Comparison of ENCODE assay signal across 8 mouse cellular contexts in the genomic region with DNA sequence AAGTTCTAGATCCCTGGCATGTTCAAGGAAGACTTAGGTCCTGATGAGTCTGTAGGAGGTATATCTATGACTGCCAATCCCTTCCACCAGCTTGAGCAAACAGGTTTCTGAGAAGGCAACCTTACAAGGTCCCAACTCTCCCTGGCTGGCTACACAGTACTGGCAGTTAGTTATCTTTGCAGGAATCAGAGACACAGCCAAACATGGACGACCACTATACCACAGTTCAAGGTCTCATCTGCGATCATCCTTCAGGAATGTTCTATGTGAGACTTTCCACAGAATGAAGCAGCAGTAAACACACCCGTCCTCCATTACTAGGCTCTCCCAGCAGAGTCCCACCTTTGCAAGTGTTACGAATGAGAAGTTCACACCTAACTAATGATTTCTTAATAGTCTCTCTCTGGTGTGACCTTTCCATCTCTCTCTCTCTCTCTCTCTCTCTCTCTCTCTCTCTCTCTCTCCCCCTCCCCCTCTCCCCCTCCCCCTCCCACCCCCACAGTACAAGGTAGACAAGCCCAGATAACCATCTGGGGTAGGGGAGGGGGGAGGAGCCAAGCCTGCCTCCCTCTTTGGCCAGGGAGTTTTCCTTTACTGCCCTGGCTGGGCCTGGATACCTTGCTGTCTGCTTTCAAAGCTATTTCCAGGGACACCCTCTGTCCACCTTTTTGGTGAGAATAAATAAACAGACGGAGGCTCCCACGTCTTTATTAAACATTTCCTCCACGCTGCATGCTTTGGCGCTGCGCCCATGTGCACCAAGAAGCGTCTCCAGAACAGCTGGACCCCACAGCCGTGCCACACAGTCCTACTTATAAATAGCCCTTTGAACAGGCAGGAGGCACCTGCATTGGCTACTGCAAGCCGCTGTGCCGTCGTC.
DNase-seq lines count a peak whose midpoint lies in the region; ATAC-seq lines count a peak whose summit lies in the region.

No protein-coding gene starts in this region.

- no peak overlapping the region for H3K4me3 ChIP-seq in neural tube, embryonic 14.5 days (ENCODE audit: low read depth, low read length)

- H3K4me2 ChIP-seq in neural tube, embryonic 14.5 days (ENCODE audit: low read depth, low read length) = peak overlapping the region; percentile 44

- H3K9me3 ChIP-seq in neural tube, embryonic 14.5 days (ENCODE audit: control insufficient read depth, low read length) = no peaks in the 10 kb centered on the region

- peak; percentile 56; the same call in 1 of the 2 replicates for ATAC-seq in neural tube, embryonic 14.5 days (ENCODE audit: low read depth)

- no peaks in the 10 kb centered on the region for H3K36me3 ChIP-seq in neural tube, embryonic 14.5 days (ENCODE audit: control insufficient read depth, insufficient read depth, low read length)

- DNase-seq in cerebellum, postnatal 10 days = peak; percentile 55 to 58
- DNase-seq in cerebellum, adult 18-20 months = no peak
- peak; percentile 69 to 72 for DNase-seq in right cerebral cortex, postnatal 10 days (ENCODE audit: low spot score in 2 of 2)
- no peak for DNase-seq in right cerebral cortex, postnatal 14 days
- DNase-seq in kidney, postnatal 14 days = peak; percentile 62
- no peak for DNase-seq in thymus, postnatal 10 days (ENCODE audit: low spot score in 2 of 2)
- DNase-seq in testis, postnatal 14 days (ENCODE audit: low spot score) = no peak

- 19% methylated on average over 14 of the region's 14 CpGs for WGBS in neural tube, embryonic 14.5 days

- H3K27me3 ChIP-seq in neural tube, embryonic 14.5 days (ENCODE audit: control insufficient read depth, insufficient read depth, low read length) = peaks cover 8% of the 10 kb centered on the region; the same call in 1 of the 2 replicates

- peaks cover 13% of the 10 kb centered on the region for H3K4me1 ChIP-seq in neural tube, embryonic 14.5 days (ENCODE audit: control insufficient read depth, insufficient read depth, low read length)

- peak overlapping the region; percentile 17 for H3K9ac ChIP-seq in neural tube, embryonic 14.5 days (replicated peaks; ENCODE audit: low read depth, low read length)

- H3K27ac ChIP-seq in neural tube, embryonic 14.5 days (ENCODE audit: low read depth, low read length) = peak overlapping the region; percentile 77

Comparison
In these comparisons a context has a peak if more than half of its experiments do, and no peak if none do; other contexts are left out.
1. DNase-seq: peak in cerebellum, postnatal 10 days (2 of 2), right cerebral cortex, postnatal 10 days (2 of 2) and kidney, postnatal 14 days (single experiment); none in cerebellum, adult 18-20 months (0 of 2), right cerebral cortex, postnatal 14 days (single experiment), thymus, postnatal 10 days (0 of 2) and testis, postnatal 14 days (single experiment).